Mouse (Mus musculus): ENCODE results near the gene Fkbpl.

GRCm38 (mm10) chr17:34606186-34607039 is 38.2 kb upstream of the Fkbpl start:
- TF ChIP-seq CTCF (IDR thresholded peaks at IDR 0.05; ENCODE audit: extremely low read depth, insufficient read depth, insufficient read length, insufficient replicate concordance) (no peak), POLR2A (IDR thresholded peaks at IDR 0.05; ENCODE audit: low read depth, low read length) (no peak)

Data from spleen, adult 2 months (tissue).